Mouse (Mus musculus): Measurements from ENCODE around the gene Vangl1. TPM values are rescaled to one million over a fixed set of nuclear protein-coding genes. Genes with fewer than 3 reads are reported as not detected.

The Vangl1 gene
- polyA plus RNA-seq, 1 experiment, result 9.7 TPM

- Histone ChIP-seq H3K27me3 (ENCODE audit: control insufficient read depth, insufficient read depth, low read length) (no peaks in the 10 kb centered on the region), H3K27ac (ENCODE audit: control insufficient read depth, insufficient read depth, low read length) (no peak overlapping the region), H3K4me3 (ENCODE audit: control insufficient read depth, insufficient read depth, low read length) (no peak overlapping the region), H3K4me1 (replicated peaks; ENCODE audit: control insufficient read depth, insufficient read depth, low read length) (no peaks in the 10 kb centered on the region; the same call in 1 of the 2 replicates), H3K36me3 (ENCODE audit: control insufficient read depth, insufficient read depth, low read length) (no peaks in the 10 kb centered on the region)
- no peak for TF ChIP-seq CTCF (IDR thresholded peaks at IDR 0.05; ENCODE audit: borderline replicate concordance, control insufficient read depth, extremely low read depth, insufficient read depth, low read length, poor library complexity)
- TF ChIP-seq POLR2A (IDR thresholded peaks at IDR 0.05; ENCODE audit: control insufficient read depth, extremely low read depth, insufficient read depth, low read length, poor library complexity), result no peak
- no peak for DNase-seq
- WGBS, result 26% methylated on average over 10 of the region's 10 CpGs
These were observed 68.9 kb downstream of the Vangl1 start for GRCm38 (mm10) chr3:102135389-102136113.

DNA sequence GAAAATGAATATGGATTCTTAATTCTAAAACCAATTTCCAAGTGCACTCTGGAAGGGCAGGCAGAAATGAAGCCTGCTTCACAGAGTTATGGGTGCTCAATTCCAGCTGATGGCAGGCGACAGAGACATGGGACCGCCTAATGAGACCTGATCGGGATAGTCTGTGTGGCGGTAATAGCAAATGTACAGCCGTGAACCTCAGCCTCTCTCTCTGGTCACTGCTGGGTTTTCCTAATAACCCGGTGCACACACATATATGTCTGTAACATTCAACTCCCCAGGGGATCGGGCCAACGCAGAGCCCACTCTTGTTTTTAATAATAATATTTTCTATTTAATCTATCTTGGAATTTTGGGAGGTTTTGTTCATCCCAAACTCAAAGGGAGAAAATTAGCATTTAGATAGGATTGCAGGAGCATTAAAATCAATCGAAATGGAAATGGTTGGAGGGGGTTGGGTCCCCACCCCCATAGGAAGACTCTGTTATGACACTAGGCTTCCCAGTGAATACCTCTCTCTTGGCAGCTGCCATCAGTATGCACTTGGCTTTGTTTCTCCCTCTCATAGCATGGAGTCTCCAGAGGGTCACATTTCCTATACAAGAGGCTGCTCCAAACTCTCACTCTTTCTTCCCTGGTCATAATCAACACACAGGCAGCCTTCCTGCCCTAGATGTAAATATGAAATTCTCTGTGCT is 72.7 kb downstream of the Vangl1 start:
- Histone ChIP-seq H3K27ac (ENCODE audit: control insufficient read depth, insufficient read depth, low read length) (no peak overlapping the region), H3K27me3 (ENCODE audit: control insufficient read depth, insufficient read depth, low read length) (no peaks in the 10 kb centered on the region), H3K36me3 (ENCODE audit: control insufficient read depth, insufficient read depth, low read length) (no peaks in the 10 kb centered on the region), H3K4me3 (ENCODE audit: control insufficient read depth, insufficient read depth, low read length) (no peak overlapping the region), H3K4me1 (replicated peaks; ENCODE audit: control insufficient read depth, insufficient read depth, low read length) (no peaks in the 10 kb centered on the region)
- WGBS, result 95% methylated on average over 9 of the region's 9 CpGs
- DNase-seq, result no peak
- TF ChIP-seq POLR2A (IDR thresholded peaks at IDR 0.05; ENCODE audit: control insufficient read depth, extremely low read depth, insufficient read depth, low read length, poor library complexity) (no peak), CTCF (IDR thresholded peaks at IDR 0.05; ENCODE audit: borderline replicate concordance, control insufficient read depth, extremely low read depth, insufficient read depth, low read length, poor library complexity) (no peak)

- no peak overlapping the region for H3K4me3 ChIP-seq (ENCODE audit: control insufficient read depth, insufficient read depth, low read length)
- DNase-seq, result no peak
- H3K4me1 ChIP-seq (replicated peaks; ENCODE audit: control insufficient read depth, insufficient read depth, low read length), result no peaks in the 10 kb centered on the region
- H3K36me3 ChIP-seq (ENCODE audit: control insufficient read depth, insufficient read depth, low read length), result no peaks in the 10 kb centered on the region
- H3K27ac ChIP-seq (ENCODE audit: control insufficient read depth, insufficient read depth, low read length), result no peak overlapping the region
- TF ChIP-seq CTCF (IDR thresholded peaks at IDR 0.05; ENCODE audit: borderline replicate concordance, control insufficient read depth, extremely low read depth, insufficient read depth, low read length, poor library complexity) (no peak), POLR2A (IDR thresholded peaks at IDR 0.05; ENCODE audit: control insufficient read depth, extremely low read depth, insufficient read depth, low read length, poor library complexity) (no peak)
- WGBS, result 83% methylated on average over 6 of the region's 6 CpGs
- H3K27me3 ChIP-seq (ENCODE audit: control insufficient read depth, insufficient read depth, low read length), result no peaks in the 10 kb centered on the region
These were observed 74.0 kb downstream of the Vangl1 start for GRCm38 (mm10) chr3:102130478-102130877.

DNA sequence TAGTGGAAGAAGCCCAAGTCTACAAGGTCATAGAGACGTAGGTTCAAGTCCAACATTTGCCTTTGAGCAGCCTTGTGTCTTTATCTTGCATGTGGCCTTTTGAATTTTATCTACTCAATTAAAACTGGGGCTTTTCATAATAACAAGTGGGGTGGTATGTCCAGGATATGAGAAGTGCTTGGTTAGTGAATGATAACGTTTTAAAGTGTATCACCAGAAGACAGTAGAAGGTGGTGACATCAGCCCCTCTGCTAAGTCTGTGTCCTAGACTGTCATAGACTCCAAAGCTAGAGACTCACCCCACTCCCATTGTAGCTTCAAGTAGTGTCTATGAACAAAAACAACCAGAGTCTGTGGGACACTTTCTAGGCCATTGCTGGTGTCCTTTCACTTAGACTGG is 76.3 kb downstream of the Vangl1 start:
- TF ChIP-seq POLR2A (IDR thresholded peaks at IDR 0.05; ENCODE audit: control insufficient read depth, extremely low read depth, insufficient read depth, low read length, poor library complexity) (no peak), CTCF (IDR thresholded peaks at IDR 0.05; ENCODE audit: borderline replicate concordance, control insufficient read depth, extremely low read depth, insufficient read depth, low read length, poor library complexity) (no peak)
- H3K27me3 ChIP-seq (ENCODE audit: control insufficient read depth, insufficient read depth, low read length), result no peaks in the 10 kb centered on the region
- H3K36me3 ChIP-seq (ENCODE audit: control insufficient read depth, insufficient read depth, low read length), result no peaks in the 10 kb centered on the region
- no peaks in the 10 kb centered on the region for H3K4me1 ChIP-seq (replicated peaks; ENCODE audit: control insufficient read depth, insufficient read depth, low read length)
- no peak for DNase-seq
- WGBS, result 87% methylated on average over 2 of the region's 2 CpGs
- H3K4me3 ChIP-seq (ENCODE audit: control insufficient read depth, insufficient read depth, low read length), result no peak overlapping the region
- H3K27ac ChIP-seq (ENCODE audit: control insufficient read depth, insufficient read depth, low read length), result no peak overlapping the region

GRCm38 (mm10) chr3:102127114-102127513 is 77.4 kb downstream of the Vangl1 start:
- Histone ChIP-seq H3K36me3 (ENCODE audit: control insufficient read depth, insufficient read depth, low read length) (no peaks in the 10 kb centered on the region), H3K27me3 (ENCODE audit: control insufficient read depth, insufficient read depth, low read length) (no peaks in the 10 kb centered on the region), H3K27ac (ENCODE audit: control insufficient read depth, insufficient read depth, low read length) (no peak overlapping the region), H3K4me3 (ENCODE audit: control insufficient read depth, insufficient read depth, low read length) (no peak overlapping the region), H3K4me1 (replicated peaks; ENCODE audit: control insufficient read depth, insufficient read depth, low read length) (no peaks in the 10 kb centered on the region)
- DNase-seq, result no peak
- 95% methylated on average over 2 of the region's 2 CpGs for WGBS
- TF ChIP-seq POLR2A (IDR thresholded peaks at IDR 0.05; ENCODE audit: control insufficient read depth, extremely low read depth, insufficient read depth, low read length, poor library complexity) (no peak), CTCF (IDR thresholded peaks at IDR 0.05; ENCODE audit: borderline replicate concordance, control insufficient read depth, extremely low read depth, insufficient read depth, low read length, poor library complexity) (no peak)

- H3K4me3 ChIP-seq (ENCODE audit: control insufficient read depth, insufficient read depth, low read length), result no peak overlapping the region
- no peak overlapping the region for H3K27ac ChIP-seq (ENCODE audit: control insufficient read depth, insufficient read depth, low read length)
- WGBS, result 94% methylated on average over 1 of the region's 1 CpGs
- no peak for DNase-seq
- TF ChIP-seq POLR2A (IDR thresholded peaks at IDR 0.05; ENCODE audit: control insufficient read depth, extremely low read depth, insufficient read depth, low read length, poor library complexity) (no peak), CTCF (IDR thresholded peaks at IDR 0.05; ENCODE audit: borderline replicate concordance, control insufficient read depth, extremely low read depth, insufficient read depth, low read length, poor library complexity) (no peak)
- no peaks in the 10 kb centered on the region for H3K4me1 ChIP-seq (replicated peaks; ENCODE audit: control insufficient read depth, insufficient read depth, low read length)
- H3K27me3 ChIP-seq (ENCODE audit: control insufficient read depth, insufficient read depth, low read length), result no peaks in the 10 kb centered on the region
- H3K36me3 ChIP-seq (ENCODE audit: control insufficient read depth, insufficient read depth, low read length), result no peaks in the 10 kb centered on the region
These were observed 78.9 kb downstream of the Vangl1 start for GRCm38 (mm10) chr3:102125546-102125945.
